Mouse (Mus musculus) urinary bladder, postnatal 10 days (tissue): Measurements from ENCODE around the gene Braf.
"Not testable (repeated sequence)": the region's sequence is repeated elsewhere in the genome, so short reads cannot be mapped to it uniquely, and the experiment has no call there.

Experiments used
- DNase-seq: peaks from one replicate; pipeline ENCODE4 v3.0.0; 2022; ENCODE audit warnings: low spot score

Gene Braf

DNA sequence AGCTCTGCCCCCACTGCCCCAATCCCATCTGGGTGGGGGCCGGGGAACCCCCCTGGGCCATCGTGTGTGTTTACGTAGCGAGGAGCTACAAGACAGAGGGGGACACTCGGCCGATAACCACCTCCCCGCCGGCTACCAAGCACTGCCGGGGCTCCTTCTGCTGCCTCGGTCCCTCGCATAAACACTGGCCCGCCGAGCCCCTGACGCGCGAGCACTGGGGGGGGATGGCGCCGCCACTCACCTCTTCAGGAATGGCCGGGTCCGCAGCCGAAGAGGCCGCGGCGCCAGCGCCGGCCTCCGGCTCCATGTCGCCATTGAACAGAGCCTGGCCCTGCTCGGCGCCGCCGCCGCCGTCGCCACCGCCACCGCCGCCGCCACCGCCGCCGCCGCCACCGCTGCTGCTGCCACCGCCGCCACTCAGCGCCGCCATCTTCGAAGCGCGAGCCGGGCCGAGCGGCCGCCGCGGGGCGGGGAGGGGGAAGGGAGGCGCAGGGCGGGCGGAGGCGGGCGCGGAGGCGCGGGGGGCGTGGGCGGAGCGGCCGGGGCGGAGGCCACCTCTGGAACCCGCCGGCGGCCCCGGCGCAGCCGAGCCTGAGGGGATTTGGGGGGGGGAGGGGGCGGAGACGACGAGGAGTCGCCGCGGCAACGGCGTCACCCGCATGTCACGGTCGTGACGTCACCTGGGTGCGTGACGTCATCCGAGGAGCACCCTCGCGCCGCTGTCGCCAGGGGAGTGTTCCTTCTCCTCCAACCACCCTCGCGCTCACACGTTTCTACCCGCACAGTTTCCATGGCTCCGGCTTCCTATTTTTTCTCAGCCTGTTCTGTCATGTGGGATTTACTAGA, at the start of gene Braf:
Gene Braf, minus strand, starts transcription at position 598 of the 846 bp plus-strand sequence.
- peak; percentile 57 for DNase-seq

DNA sequence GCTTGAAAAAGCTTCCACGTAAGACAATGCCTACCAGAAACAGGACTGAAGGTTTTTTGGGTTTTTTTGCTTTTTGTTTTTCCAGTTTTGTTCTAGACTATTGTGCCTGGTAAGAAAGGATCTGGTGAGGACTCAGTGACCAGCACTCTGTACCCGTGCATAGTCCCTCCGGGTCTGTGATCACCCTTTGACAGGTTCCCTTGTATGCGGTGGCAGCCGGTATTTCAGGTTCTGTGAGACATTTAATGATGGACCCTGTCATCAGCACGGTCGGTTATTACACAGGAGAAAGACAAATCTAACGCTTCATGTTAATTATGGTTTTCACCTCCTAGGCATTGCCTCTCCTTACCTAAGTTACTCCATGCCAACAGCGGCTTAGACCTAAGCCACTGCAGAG, 49.8 kb upstream of the Braf start:
- no peak for DNase-seq

DNA sequence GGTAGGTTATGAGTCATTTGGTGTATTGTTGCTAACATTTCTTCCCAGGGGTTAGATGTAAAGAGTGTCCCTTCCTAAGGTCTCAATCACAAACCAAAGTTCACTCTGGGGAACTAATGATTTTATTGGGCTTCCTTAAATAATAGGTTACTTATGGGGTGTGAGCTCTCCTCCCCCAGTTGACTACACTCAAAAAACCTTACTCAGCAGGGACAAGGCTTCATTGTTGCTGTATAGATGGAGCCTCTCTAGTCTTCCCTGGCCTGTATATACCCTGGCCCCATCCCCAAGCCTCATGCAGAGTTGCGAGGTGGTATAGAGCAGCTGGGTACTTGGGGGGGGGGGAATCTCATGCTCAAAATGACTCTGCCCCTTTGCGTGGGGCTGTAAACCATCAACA, 32.0 kb upstream of the Braf start:
- DNase-seq: no peak

DNA sequence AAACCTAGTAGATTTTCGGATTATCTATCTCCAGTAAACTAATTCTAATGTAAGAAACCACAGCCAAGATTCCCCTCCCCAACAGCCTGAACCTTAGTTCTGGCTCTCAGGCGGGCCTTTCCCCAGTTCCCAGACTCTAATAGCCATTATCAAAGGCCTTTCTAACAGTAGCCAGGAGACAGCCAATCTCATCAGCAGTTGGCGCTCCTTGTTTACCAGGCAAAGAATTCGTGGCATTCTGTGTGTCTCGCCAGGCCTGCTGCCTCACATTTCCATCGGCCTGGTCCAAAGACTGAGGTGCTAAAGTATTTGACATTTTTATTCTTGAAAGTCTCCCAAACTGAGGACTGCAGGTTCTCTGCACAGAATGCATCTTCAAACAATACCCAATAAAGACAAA, 24.6 kb upstream of the Braf start:
- DNase-seq: no peak

DNA sequence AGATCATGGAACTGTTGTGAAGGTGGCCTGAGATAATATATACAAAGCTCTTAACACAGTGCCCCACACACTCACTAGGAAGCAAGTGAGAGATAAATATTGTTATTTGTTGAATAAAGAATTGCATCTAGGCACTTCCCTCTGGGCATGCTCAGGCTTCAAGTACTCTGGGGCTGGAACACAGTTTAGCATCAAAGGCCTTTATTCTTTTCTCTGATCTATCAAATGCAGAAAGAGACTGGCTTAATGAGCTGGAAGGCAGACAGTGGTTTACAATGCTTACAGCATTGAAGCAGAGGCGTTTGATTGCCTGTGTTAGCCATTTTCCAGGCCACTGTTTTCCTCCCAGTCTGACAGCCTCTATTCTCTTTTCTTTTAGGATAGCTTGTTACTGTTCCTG, 21.8 kb upstream of the Braf start:
- DNase-seq: no peak

DNA sequence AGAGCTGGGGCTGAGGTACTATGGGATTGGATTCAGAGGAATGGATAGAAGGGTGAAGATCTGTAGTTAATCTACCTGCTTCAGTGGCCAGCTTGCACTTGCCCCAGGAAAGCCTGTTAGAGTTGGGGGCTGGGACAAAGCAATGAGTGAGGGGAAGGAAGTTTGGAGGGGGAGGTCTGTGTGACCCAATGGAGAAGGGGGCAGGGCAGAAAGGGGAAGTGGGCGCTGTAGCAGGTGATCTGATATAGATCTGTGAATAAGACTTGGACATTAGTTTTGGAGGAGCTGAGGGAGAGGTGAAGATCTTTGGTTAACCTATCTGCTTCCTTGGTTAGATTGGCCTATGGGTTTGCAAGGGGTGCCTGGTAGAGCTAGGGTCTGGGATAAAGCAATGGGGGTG, 20.2 kb upstream of the Braf start:
- no peak for DNase-seq

DNA sequence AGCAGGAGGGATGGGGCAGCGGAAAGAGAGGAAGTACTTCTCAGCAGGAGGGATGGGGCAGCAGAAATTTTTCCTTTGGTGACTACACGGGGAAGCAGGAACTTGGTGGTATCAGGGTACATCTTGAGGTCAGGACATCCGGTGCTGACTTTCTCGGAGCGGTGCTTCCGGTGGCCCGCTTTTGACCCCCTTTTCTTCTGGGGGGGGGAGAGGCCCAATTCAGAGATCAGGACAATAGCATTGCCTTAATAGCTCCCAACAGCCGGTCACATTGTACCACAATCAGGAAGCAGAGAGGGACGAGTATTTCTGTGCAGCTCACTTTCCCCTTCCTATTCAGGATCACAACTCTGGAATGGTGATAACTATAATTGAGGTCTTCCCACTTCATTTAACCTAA, 14.4 kb upstream of the Braf start:
- DNase-seq: not testable (repeated sequence)

DNA sequence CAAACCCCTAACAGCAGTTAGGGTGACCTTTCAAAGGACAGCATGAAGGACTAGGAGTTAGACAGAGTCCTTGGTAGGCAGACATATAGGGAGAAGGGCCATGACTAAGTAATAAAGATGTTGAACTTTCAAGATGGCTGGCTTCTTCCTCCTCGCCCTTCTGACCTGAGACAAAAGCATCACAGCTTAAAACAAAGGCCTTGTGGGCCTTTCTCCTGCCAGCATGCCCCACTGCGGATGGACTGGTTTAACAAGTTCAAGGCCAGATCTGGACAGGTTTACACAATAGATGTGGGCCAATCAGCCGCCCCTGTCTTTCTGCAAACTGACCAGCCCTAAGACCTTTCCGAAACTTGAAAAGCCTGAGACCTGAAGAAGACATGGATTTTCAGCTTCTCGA, 2.8 kb upstream of the Braf start:
- DNase-seq: no peak

DNA sequence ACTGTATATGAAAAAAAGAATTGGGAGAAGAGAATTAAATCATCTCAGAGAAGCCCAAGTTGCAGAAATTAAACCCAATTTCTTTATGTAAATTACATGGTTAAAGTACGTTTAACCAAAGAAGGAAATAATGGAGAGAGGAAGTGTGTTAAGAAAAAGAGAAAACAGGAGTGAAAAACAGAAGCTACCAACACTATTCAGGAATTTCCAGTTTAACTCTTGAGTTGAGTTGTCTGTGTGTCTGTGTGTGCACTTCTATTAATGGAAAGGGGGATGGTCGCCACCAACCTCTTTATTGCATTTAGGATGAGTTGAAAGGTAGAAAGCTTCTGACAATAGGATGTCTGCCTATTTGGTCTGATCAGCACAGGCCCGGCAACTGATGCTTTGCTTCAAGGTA, 886 bp upstream of the Braf start:
- DNase-seq: no peak

DNA sequence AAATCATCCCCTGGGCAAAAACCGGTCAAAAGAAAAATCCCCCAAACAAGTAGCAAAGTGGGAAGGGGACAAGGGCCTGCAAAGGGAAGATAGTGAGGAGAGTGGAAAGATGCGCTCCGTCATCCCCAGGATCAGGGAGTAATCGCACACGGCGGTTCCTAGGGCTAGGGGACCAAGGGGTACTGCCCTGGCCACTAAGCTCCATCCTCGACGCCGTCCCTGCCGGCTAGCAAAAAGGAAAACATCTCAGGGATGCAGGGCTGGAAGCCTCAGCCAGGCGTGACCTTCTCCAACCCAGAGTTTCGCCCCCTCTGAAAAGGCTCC, 759 bp downstream of the Braf start:
- DNase-seq: no peak

DNA sequence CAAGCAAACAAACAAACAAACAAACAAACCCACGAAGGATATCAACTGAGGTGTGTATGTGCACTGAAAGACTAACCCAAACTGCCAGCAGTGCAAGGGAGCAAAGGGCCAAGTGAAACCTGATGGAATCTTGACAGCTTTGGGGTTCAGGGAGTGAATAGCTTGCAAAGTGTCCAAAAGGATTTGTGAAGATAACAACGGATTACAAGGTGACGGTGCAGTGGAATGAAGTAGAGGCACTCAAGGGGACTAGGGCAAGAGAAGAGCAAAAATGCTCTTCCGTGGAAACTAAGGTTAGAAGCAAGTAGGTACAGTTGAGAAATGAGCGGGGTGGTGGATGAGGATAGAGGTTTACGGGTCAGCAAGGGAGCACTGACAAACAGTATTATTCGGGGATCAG, 1.2 kb downstream of the Braf start:
- no peak for DNase-seq

DNA sequence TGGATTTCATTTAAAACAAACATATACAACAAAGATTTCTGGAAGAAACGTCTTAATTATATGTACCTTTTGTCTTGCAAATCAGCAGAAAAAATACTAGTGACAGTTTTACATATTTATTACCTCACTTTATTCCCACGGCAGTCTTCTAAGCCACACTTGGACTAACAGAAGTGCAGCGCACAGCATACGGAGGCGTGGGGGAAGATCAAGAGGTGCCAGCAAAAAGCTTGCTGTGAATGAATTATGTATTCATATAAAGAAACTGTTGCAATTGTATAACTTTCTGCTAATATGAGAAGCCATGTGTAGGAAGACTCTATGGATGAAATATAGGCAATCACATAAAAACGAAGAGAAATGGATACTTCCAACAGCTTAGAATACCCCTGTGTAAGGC, 6.7 kb downstream of the Braf start:
- DNase-seq: no peak

DNA sequence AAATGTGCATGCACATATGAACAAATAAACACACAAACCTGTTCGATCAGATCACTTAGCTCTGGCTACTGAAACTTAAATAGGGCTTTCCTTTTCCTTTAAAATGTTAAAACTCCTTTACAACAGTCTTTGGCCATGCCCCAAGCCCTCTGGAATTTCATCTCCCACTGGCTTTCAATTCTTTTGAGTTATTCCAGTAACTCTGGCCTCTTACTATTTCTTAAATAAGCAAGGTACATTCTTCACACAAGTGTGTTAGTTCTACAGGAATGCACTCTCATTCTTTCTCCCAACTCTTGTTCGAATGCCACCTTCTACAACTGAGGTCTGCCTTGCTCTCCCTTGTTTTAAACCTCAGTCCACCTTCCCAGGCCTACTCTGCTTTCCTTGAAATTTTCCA, 8.2 kb downstream of the Braf start:
- no peak for DNase-seq

DNA sequence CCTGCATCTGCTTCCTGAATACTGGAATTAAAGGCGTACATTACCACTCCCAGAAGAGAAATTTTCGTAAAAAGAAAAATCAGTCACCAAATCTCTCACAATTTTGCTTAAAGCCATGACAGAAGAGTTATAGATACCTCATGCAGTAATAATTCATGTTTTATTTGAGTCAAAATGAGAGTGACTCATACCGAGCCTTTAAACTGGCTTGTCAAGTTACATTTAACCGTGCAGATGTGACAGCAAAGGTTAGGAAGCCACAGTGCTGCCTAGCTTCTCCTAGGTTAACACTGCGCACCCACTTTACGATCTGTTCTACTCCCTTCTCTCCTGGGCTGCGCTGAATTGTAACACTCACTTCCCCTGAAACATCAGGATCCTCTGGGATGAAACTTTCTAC, 10.9 kb downstream of the Braf start:
- no peak for DNase-seq

DNA sequence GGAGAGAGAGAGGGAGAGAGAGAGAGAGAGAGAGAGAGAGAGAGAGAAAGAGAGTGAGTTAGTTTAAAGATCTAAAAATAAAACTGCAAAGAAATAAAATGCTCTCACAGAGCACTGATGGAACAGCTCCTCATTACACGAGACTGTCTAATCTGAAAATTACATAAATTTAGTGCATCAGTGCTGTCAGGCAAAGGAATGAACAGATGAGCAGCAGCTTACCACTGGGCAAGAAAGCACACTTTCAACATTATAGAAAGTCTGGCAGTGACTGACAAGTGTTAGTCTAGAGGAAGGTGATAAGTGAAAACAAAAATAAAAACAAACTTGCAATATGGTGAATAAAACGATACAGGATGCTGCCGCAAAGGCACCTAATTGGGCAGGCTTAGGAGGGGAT, 11.9 kb downstream of the Braf start:
- no peak for DNase-seq

DNA sequence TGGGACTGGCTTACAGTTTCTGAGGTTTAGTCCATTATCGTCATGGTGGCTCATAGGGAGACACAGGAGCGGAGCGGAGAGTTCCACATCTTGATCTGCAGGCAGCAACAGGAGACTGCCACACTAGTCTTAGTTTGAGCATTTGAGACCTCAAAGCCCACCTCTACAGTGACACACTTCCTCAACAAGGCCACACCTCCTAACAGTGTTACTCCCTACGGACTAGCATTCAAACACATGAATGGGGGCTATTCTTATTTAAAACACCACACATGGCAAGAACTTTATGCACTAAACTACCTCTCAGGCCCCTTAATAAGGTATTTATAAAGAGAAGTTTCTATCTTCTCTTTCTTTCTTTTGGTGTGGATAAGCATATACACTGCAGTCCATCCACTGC, 19.6 kb downstream of the Braf start:
- no peak for DNase-seq

DNA sequence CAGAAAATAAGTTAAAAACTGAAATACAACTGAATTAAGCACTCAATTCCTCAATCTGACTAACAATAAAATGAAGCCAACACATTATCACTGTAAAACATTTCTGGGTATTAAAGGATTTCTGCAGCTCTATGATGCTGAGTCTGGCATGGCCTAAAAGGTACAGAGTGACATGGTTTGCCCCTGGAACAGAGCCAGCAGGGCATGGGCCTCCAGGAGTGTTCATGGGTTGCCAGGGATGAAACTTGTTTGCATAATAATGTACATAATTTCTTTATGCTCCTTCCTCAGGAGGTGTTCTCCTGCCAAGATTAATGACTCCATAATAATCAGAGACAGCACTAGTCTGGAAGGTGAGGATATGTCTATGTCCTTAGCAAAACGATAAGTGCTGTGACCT, 32.1 kb downstream of the Braf start:
- no peak for DNase-seq

DNA sequence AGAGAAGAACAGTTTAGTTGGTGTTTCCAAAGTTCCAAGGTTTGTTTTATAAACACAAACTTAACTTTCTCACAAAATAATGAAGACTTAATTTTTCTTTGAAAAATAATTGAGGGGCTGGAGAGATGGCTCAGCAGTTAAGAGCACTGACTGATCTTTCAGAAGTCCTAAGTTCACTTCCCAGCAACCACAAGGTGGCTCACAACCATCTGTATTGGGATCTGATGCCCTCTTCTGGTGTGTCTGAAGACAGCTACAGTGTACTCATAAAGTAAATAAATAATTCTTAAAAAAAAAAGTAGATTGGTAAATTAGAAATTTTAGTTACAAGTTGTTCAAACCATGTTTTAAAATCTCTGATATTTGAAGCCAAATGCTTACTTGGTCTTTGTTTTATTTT, 38.4 kb downstream of the Braf start:
- not testable (repeated sequence) for DNase-seq

DNA sequence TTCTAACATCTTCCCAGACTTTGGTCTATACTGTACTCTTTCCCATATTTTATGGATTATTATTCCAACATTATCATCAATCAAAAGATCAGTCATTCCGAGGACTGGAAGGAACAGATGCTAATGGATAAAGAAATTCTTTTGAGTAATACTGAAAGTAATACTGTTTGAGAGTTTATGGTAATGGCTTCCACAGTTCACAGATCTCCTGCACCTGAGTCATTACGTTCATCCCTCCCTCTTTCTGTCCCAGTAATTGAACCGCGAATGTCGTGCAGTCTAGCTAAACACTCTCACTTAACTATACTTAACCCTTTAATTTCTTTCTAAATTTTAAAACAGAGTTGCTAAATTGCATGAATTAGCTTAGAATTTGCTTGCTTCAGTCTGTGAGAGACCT, 43.5 kb downstream of the Braf start:
- no peak for DNase-seq

DNA sequence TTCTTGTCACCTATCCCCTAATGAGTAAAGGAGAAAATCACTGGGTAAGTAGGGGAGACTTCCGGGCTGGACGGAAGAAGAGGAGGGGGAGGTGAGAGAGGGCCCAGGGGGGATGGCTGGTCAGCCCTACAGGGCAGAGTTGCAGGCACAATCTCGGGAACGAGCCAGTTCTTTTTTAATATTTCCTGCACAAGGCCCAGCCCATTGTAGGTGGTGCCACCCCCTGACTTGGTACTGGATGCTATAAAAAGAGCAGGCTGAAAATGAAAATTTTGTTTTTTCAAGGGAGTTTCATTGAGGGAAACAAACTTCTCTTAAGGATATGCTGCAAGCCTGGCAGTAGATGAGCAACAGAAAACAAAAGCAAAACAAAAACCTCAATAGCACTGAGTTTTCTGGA, 44.7 kb downstream of the Braf start:
- DNase-seq: no peak

DNA sequence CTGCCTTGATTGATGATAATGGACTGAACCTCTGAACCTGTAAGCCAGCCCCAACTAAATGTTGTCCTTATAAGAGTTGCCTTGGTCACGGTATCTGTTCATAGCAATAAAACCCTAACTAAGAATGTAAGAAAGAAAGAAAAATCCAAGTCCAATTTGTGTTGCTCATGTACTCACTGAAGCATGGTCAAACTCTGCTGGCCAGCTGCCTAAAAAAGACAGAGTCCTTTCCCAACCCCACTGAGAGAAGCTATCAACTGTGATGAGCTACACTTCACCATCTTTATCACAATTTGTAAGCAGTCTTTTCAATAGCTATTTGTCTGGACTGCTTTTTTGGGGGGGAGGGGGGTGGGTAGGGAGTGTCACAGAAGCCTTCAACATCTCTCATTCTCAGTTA, 47.0 kb downstream of the Braf start:
- no peak for DNase-seq

DNA sequence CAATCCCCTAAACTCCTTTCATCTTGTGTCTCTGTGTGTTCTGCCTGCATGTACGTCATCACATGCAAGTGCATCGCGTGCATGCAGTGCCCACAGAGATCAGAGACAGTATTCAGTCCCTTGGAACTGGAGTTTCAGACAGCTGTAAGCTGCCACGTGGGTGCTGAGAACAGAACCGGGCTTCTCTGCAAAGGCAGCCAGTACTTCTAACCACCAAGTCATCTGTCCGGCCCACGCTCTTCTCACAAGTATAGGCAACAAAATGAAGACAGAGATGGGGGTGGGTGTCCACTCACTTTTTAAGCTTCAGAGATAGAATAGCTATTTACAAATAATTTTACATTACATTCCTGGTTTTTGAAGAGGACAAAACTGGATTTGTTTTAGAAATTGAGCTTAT, 50.2 kb downstream of the Braf start:
- no peak for DNase-seq

DNA sequence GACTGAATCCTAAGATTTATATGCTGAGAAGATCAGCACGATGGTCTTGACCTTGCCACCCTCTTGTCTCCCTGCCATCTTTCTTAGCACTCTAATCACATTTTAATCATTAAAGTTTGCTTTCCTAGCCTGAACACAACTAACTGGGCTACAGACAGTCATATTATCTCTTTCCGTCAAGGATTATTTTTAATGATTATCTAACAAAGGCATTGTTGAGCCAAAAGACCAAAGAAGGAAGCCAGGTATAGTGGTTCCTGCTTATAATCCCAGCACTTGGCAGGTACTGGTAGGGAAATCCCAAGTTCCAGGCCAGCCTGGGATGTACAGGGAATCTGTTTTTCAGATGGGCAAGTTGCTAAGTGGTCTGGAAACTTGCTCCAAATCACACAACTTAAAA, 114.0 kb downstream of the Braf start:
- DNase-seq: no peak

DNA sequence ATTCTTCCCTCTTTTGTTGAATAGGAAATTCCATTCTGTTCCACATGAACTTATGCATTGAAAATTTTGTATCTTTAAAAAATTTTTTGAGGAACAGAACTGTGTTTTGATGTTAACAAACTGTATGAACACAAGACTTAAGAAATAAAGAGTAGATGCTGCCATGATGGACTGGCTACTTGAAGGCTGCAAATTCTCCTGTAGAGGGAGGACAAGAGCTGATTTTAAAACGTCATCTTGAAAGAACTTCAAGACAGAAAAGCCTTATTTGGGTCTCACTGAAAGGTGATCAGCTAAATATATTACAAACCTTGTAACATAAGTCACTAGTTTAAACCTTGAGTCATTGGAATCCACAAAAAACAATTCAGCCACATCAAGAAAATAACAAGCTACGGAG, 115.1 kb downstream of the Braf start:
- no peak for DNase-seq

DNA sequence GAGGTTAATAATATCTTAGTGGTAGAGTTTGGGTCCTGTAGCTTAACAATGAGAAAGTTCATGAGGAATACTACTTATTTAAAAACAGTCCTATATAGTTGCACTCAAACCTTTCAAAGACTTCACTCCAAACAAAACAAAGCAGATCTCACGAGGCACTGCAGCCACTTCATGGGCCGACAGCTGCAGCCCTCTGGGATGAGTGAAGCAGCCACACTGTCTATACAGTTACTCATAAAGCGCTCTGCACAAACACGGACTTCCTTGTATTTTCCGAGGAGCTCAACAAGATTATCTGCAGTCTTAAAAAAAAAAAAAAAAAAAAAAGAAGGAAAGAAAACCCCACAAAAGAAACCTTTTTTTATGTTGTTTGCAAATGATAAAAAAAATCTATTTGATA, 117.9 kb downstream of the Braf start:
- no peak for DNase-seq
